Mouse (Mus musculus) layer of hippocampus, adult 18-20 months (tissue): ENCODE measurements around the gene Glo1. TPM values are rescaled to one million over a fixed set of nuclear protein-coding genes. Genes with fewer than 3 reads are reported as not detected.

Source experiments
- DNase-seq, 2 experiments: peaks; one replicate each; pipeline ENCODE4 v3.0.0; 2022; ENCODE audit warnings: low spot score in 2 of 2
- total RNA-seq, 2 experiments: library from RNA; stranded (reverse); gene quantifications; 2 replicates each; pipeline ENCODE4 v1.2.3; 2021

Gene Glo1
- total RNA-seq, 2 experiments from 2014 or later = 199 to 206 TPM

GRCm38 (mm10) chr17:30581201-30581600, 45.5 kb downstream of the Glo1 start:
- peak; percentile 88 to 97 for DNase-seq

GRCm38 (mm10) chr17:30580781-30581180, 45.9 kb downstream of the Glo1 start:
- peak; percentile 42 to 88 for DNase-seq

- no peak for DNase-seq
These were observed 49.7 kb downstream of the Glo1 start for GRCm38 (mm10) chr17:30576946-30577345.

- DNase-seq = peak; percentile 92 to 97
These were observed 50.5 kb downstream of the Glo1 start, which contains the start of gene Btbd9 for GRCm38 (mm10) chr17:30575941-30576773. TSS of gene Btbd9 (minus strand) at chr17:30576488.

- peak; percentile 60 to 73 for DNase-seq
These were observed 51.4 kb downstream of the Glo1 start for GRCm38 (mm10) chr17:30575121-30575904.

- peak in 1 of 2 experiments; percentile 29 for DNase-seq
These were observed 51.9 kb downstream of the Glo1 start for GRCm38 (mm10) chr17:30574783-30575075.

GRCm38 (mm10) chr17:30573990-30574782, 52.5 kb downstream of the Glo1 start:
- DNase-seq = peak in 1 of 2 experiments; percentile 29

- no peak for DNase-seq
These were observed 55.7 kb downstream of the Glo1 start for GRCm38 (mm10) chr17:30570971-30571370.

- no peak for DNase-seq
These were observed 56.5 kb downstream of the Glo1 start for GRCm38 (mm10) chr17:30570173-30570572.

- DNase-seq = no peak
These were observed 58.2 kb downstream of the Glo1 start for GRCm38 (mm10) chr17:30568473-30568872.

- no peak for DNase-seq
These were observed 61.7 kb downstream of the Glo1 start for GRCm38 (mm10) chr17:30564971-30565370.

GRCm38 (mm10) chr17:30564407-30564806, 62.3 kb downstream of the Glo1 start:
- DNase-seq = no peak

- DNase-seq = no peak
These were observed 63.1 kb downstream of the Glo1 start for GRCm38 (mm10) chr17:30563484-30564075.

- DNase-seq = no peak
These were observed 63.9 kb downstream of the Glo1 start for GRCm38 (mm10) chr17:30562770-30563169.

- DNase-seq = peak in 1 of 2 experiments; percentile 67
These were observed 67.1 kb downstream of the Glo1 start for GRCm38 (mm10) chr17:30559536-30559935.

- no peak for DNase-seq
These were observed 68.0 kb downstream of the Glo1 start for GRCm38 (mm10) chr17:30558623-30559022.

- DNase-seq = no peak
These were observed 70.2 kb downstream of the Glo1 start for GRCm38 (mm10) chr17:30556512-30556911.

GRCm38 (mm10) chr17:30553027-30553937, 73.4 kb downstream of the Glo1 start:
- peak in 1 of 2 experiments; percentile 80 for DNase-seq

GRCm38 (mm10) chr17:30550774-30551107, 75.9 kb downstream of the Glo1 start:
- no peak for DNase-seq
